Mouse (Mus musculus): ENCODE results near the gene Gale. TPM values are rescaled to one million over a fixed set of nuclear protein-coding genes. Genes with fewer than 3 reads are reported as not detected.
"Not testable (repeated sequence)": the region's sequence is repeated elsewhere in the genome, so short reads cannot be mapped to it uniquely, and the experiment has no call there.

The Gale gene
- polyA plus RNA-seq, 1 experiment from 2014 or later = 47.7 TPM

GRCm38 (mm10) chr4:135971805-135972555, 8.5 kb downstream of the Gale start:
- Histone ChIP-seq H3K9me3 (replicated peaks; ENCODE audit: control insufficient read depth, low read length, poor library complexity, severe bottlenecking) (no peaks in the 10 kb centered on the region), H3K4me2 (ENCODE audit: low read length) (peak overlapping the region; percentile 99), H3K9ac (ENCODE audit: low read depth, low read length) (peak overlapping the region; percentile 95), H3K4me3 (ENCODE audit: low read depth, low read length) (peak overlapping the region; percentile 93), H3K27me3 (ENCODE audit: control insufficient read depth, insufficient read depth, low read depth, low read length) (no peaks in the 10 kb centered on the region), H3K36me3 (ENCODE audit: control insufficient read depth, insufficient read depth, low read length) (peaks cover 34% of the 10 kb centered on the region), H3K27ac (ENCODE audit: low read length) (peak overlapping the region; percentile 77), H3K4me1 (ENCODE audit: control insufficient read depth, insufficient read depth, low read length) (peaks cover 13% of the 10 kb centered on the region)
- WGBS = under 1% methylated on average over 35 of the region's 35 CpGs
- ATAC-seq = peak; percentile 76

- Histone ChIP-seq H3K27ac (ENCODE audit: low read length) (peak within 1 kb of the TSS; percentile 77), H3K9ac (ENCODE audit: low read depth, low read length) (peak within 1 kb of the TSS; percentile 95), H3K36me3 (ENCODE audit: control insufficient read depth, insufficient read depth, low read length) (peaks cover 34% of the 10 kb centered on the region), H3K4me2 (ENCODE audit: low read length) (peak within 1 kb of the TSS; percentile 99), H3K4me3 (ENCODE audit: low read depth, low read length) (peak within 1 kb of the TSS; percentile 93), H3K9me3 (replicated peaks; ENCODE audit: control insufficient read depth, low read length, poor library complexity, severe bottlenecking) (no peaks in the 10 kb centered on the region), H3K27me3 (ENCODE audit: control insufficient read depth, insufficient read depth, low read depth, low read length) (no peaks in the 10 kb centered on the region), H3K4me1 (ENCODE audit: control insufficient read depth, insufficient read depth, low read length) (peaks cover 13% of the 10 kb centered on the region)
- WGBS = 1% methylated on average over 19 of the region's 19 CpGs
- ATAC-seq = peak; percentile 88
Observed at GRCm38 (mm10) chr4:135972556-135972906, 9.0 kb downstream of the Gale start, which contains the start of gene Lypla2. Gene Lypla2, minus strand, starts transcription at chr4:135972626.

- WGBS = 73% methylated on average over 13 of the region's 13 CpGs
- ATAC-seq = no peak
- Histone ChIP-seq H3K9ac (ENCODE audit: low read depth, low read length) (peak overlapping the region; percentile 95), H3K36me3 (ENCODE audit: control insufficient read depth, insufficient read depth, low read length) (peaks cover 28% of the 10 kb centered on the region), H3K4me1 (ENCODE audit: control insufficient read depth, insufficient read depth, low read length) (peaks cover 13% of the 10 kb centered on the region), H3K9me3 (replicated peaks; ENCODE audit: control insufficient read depth, low read length, poor library complexity, severe bottlenecking) (no peaks in the 10 kb centered on the region), H3K27me3 (ENCODE audit: control insufficient read depth, insufficient read depth, low read depth, low read length) (no peaks in the 10 kb centered on the region), H3K27ac (ENCODE audit: low read length) (no peak overlapping the region), H3K4me3 (ENCODE audit: low read depth, low read length) (peak overlapping the region; percentile 93), H3K4me2 (ENCODE audit: low read length) (peak overlapping the region; percentile 99)
Observed at GRCm38 (mm10) chr4:135972911-135973811, 9.6 kb downstream of the Gale start.

GRCm38 (mm10) chr4:135976146-135976545, 12.6 kb downstream of the Gale start:
- H3K27ac ChIP-seq (ENCODE audit: low read length) = no peak overlapping the region
- WGBS = 95% methylated on average over 12 of the region's 12 CpGs
- H3K4me3 ChIP-seq (ENCODE audit: low read depth, low read length) = no peak overlapping the region
- peaks cover 8% of the 10 kb centered on the region for H3K4me1 ChIP-seq (ENCODE audit: control insufficient read depth, insufficient read depth, low read length)
- H3K27me3 ChIP-seq (ENCODE audit: control insufficient read depth, insufficient read depth, low read depth, low read length) = no peaks in the 10 kb centered on the region
- no peak overlapping the region for H3K9ac ChIP-seq (ENCODE audit: low read depth, low read length)
- peaks cover 12% of the 10 kb centered on the region for H3K36me3 ChIP-seq (ENCODE audit: control insufficient read depth, insufficient read depth, low read length)
- H3K4me2 ChIP-seq (ENCODE audit: low read length) = no peak overlapping the region
- ATAC-seq = no peak
- no peaks in the 10 kb centered on the region for H3K9me3 ChIP-seq (replicated peaks; ENCODE audit: control insufficient read depth, low read length, poor library complexity, severe bottlenecking)

GRCm38 (mm10) chr4:135980223-135980622, 16.7 kb downstream of the Gale start:
- H3K4me2 ChIP-seq (ENCODE audit: low read length); H3K9ac ChIP-seq (ENCODE audit: low read depth, low read length); H3K27ac ChIP-seq (ENCODE audit: low read length); H3K27me3 ChIP-seq (ENCODE audit: control insufficient read depth, insufficient read depth, low read depth, low read length); ATAC-seq; H3K4me3 ChIP-seq (ENCODE audit: low read depth, low read length); H3K9me3 ChIP-seq (replicated peaks; ENCODE audit: control insufficient read depth, low read length, poor library complexity, severe bottlenecking); H3K4me1 ChIP-seq (ENCODE audit: control insufficient read depth, insufficient read depth, low read length): not testable (repeated sequence)
- peaks cover 23% of the 10 kb centered on the region for H3K36me3 ChIP-seq (ENCODE audit: control insufficient read depth, insufficient read depth, low read length)
- WGBS = 97% methylated on average over 4 of the region's 5 CpGs

- WGBS = 84% methylated on average over 7 of the region's 7 CpGs
- Histone ChIP-seq H3K27ac (ENCODE audit: low read length) (no peak overlapping the region), H3K4me2 (ENCODE audit: low read length) (no peak overlapping the region), H3K4me1 (ENCODE audit: control insufficient read depth, insufficient read depth, low read length) (peaks cover 13% of the 10 kb centered on the region), H3K9me3 (replicated peaks; ENCODE audit: control insufficient read depth, low read length, poor library complexity, severe bottlenecking) (no peaks in the 10 kb centered on the region), H3K9ac (ENCODE audit: low read depth, low read length) (no peak overlapping the region), H3K27me3 (ENCODE audit: control insufficient read depth, insufficient read depth, low read depth, low read length) (no peaks in the 10 kb centered on the region), H3K4me3 (ENCODE audit: low read depth, low read length) (no peak overlapping the region), H3K36me3 (ENCODE audit: control insufficient read depth, insufficient read depth, low read length) (peaks cover 20% of the 10 kb centered on the region)
- ATAC-seq = no peak
Observed at GRCm38 (mm10) chr4:135981524-135982063, 18.1 kb downstream of the Gale start.

GRCm38 (mm10) chr4:135984556-135984955, 21.0 kb downstream of the Gale start:
- Histone ChIP-seq H3K27ac (ENCODE audit: low read length) (no peak overlapping the region), H3K4me2 (ENCODE audit: low read length) (no peak overlapping the region), H3K36me3 (ENCODE audit: control insufficient read depth, insufficient read depth, low read length) (peaks cover 13% of the 10 kb centered on the region; the same call in 1 of the 2 replicates), H3K9me3 (replicated peaks; ENCODE audit: control insufficient read depth, low read length, poor library complexity, severe bottlenecking) (no peaks in the 10 kb centered on the region), H3K9ac (ENCODE audit: low read depth, low read length) (no peak overlapping the region), H3K27me3 (ENCODE audit: control insufficient read depth, insufficient read depth, low read depth, low read length) (no peaks in the 10 kb centered on the region), H3K4me1 (ENCODE audit: control insufficient read depth, insufficient read depth, low read length) (peaks cover 18% of the 10 kb centered on the region), H3K4me3 (ENCODE audit: low read depth, low read length) (no peak overlapping the region)
- 88% methylated on average over 5 of the region's 5 CpGs for WGBS
- ATAC-seq = no peak

- WGBS = 94% methylated on average over 5 of the region's 5 CpGs
- Histone ChIP-seq H3K27me3 (ENCODE audit: control insufficient read depth, insufficient read depth, low read depth, low read length) (no peaks in the 10 kb centered on the region), H3K36me3 (ENCODE audit: control insufficient read depth, insufficient read depth, low read length) (peaks cover 13% of the 10 kb centered on the region; the same call in 1 of the 2 replicates), H3K9ac (ENCODE audit: low read depth, low read length) (no peak overlapping the region), H3K4me3 (ENCODE audit: low read depth, low read length) (no peak overlapping the region), H3K27ac (ENCODE audit: low read length) (no peak overlapping the region), H3K9me3 (replicated peaks; ENCODE audit: control insufficient read depth, low read length, poor library complexity, severe bottlenecking) (no peaks in the 10 kb centered on the region), H3K4me1 (ENCODE audit: control insufficient read depth, insufficient read depth, low read length) (peaks cover 18% of the 10 kb centered on the region), H3K4me2 (ENCODE audit: low read length) (no peak overlapping the region)
- ATAC-seq = no peak
Observed at GRCm38 (mm10) chr4:135985193-135985592, 21.7 kb downstream of the Gale start.

Data from midbrain, embryonic 16.5 days (tissue).